Mouse (Mus musculus): Measurements from ENCODE around the gene Tpp2. TPM values are rescaled to one million over a fixed set of nuclear protein-coding genes. Genes with fewer than 3 reads are reported as not detected.

Gene Tpp2
- total and polyA plus RNA-seq, 3 experiments, result 41.1 to 47.4 TPM; not detected in 1

DNA sequence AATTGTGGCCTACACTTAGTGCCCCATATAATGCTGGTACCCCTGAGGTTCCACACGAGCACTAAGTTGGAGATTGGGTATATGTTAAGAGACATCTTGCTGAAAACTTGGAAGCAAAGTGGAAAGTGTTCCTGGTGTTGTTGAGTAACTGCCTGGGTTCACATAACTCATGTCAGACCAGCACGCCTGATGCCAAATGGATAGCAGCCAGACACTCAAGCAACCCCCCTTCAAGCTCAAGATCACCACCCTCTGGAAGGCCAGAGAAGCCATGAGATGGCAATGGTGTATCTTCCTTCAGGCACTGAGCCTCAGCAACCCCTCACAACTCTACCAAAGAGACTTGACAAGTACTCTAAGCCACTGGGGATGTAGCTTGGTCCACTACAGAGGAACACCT, 113.1 kb downstream of the Tpp2 start:
- Histone ChIP-seq H3K9ac (ENCODE audit: control insufficient read depth, low read depth, low read length, poor library complexity, severe bottlenecking) (no peak overlapping the region), H3K4me1 (ENCODE audit: control insufficient read depth in 1 of 2, insufficient read depth in 2 of 2, low read length in 2 of 2) (peaks cover 0 to under 1% of the 10 kb centered on the region in 2 experiments; a peak in 1 of 4 replicates), H3K79me2 (ENCODE audit: control insufficient read depth, insufficient read depth, low read length, poor library complexity) (no peaks in the 10 kb centered on the region), H3K9me3 (replicated peaks; ENCODE audit: insufficient read depth, low read length) (no peaks in the 10 kb centered on the region), H3K27me3 (ENCODE audit: control insufficient read depth in 1 of 2, insufficient read depth in 2 of 2, low read length in 2 of 2) (no peaks in the 10 kb centered on the region), H3K4me3 (ENCODE audit: control insufficient read depth in 1 of 2, insufficient read depth in 1 of 2, low read depth in 2 of 2, low read length in 2 of 2) (no peak overlapping the region), H3K36me3 (ENCODE audit: control insufficient read depth in 1 of 2, insufficient read depth in 2 of 2, low read length in 2 of 2) (peaks cover 0 to 1% of the 10 kb centered on the region in 2 experiments; a peak in 1 of 4 replicates), H3K27ac (ENCODE audit: control insufficient read depth, low read depth, low read length) (no peak overlapping the region)
- TF ChIP-seq POLR2AphosphoS2 (IDR thresholded peaks at IDR 0.05; ENCODE audit: low read length) (no peak), CTCF (IDR thresholded peaks at IDR 0.05 in 2 of 3, conservative IDR thresholded peaks at IDR 0.05 in 1 of 3; ENCODE audit: control insufficient read depth in 1 of 3, insufficient read depth in 1 of 3, low read depth in 2 of 3, low read length in 3 of 3, poor library complexity in 1 of 3, severe bottlenecking in 1 of 3) (no peak), KAT2A (conservative IDR thresholded peaks at IDR 0.05; ENCODE audit: low read depth, low read length) (no peak), TAL1 (IDR thresholded peaks at IDR 0.05; ENCODE audit: low read length) (no peak), GATA1 (IDR thresholded peaks at IDR 0.05; ENCODE audit: low read depth, low read length) (no peak), TBP (IDR thresholded peaks at IDR 0.05; ENCODE audit: low read depth, low read length) (no peak), USF1 (IDR thresholded peaks at IDR 0.05; ENCODE audit: low read depth, low read length) (no peak), MYB (IDR thresholded peaks at IDR 0.05; ENCODE audit: low read depth, low read length) (no peak), HCFC1 (IDR thresholded peaks at IDR 0.05; ENCODE audit: low read depth, low read length) (no peak), E2F4 (IDR thresholded peaks at IDR 0.05; ENCODE audit: borderline replicate concordance, low read depth, low read length) (no peak), MXI1 (IDR thresholded peaks at IDR 0.05; ENCODE audit: low read depth, low read length) (no peak)
- no peak for DNase-seq (ENCODE audit: low read depth, low spot score)

Other genes starting within 250 kb of the Tpp2 start
- gene 1500015O10Rik, start 203.0 kb upstream of the Tpp2 start, total RNA-seq (2012; rRNA removed), result not detected in 2 replicates
- gene 1500015O10Rik, start 203.0 kb upstream of the Tpp2 start, polyA plus RNA-seq (2012; ENCODE audit: insufficient read depth in 1 of 2, insufficient read length in 2 of 2, low read depth in 1 of 2, low replicate concordance in 2 of 2, missing spikeins in 1 of 2), result under 1 TPM in 1 of 2 experiments, not detected in 1; 0.08 TPM
- gene Uxs1, start 105.8 kb upstream of the Tpp2 start, total RNA-seq (2012; rRNA removed), result 16.7 and 16.9 TPM in 2 replicates
- 10 to 100 TPM in 1 of 2 experiments, not detected in 1; 26.2 TPM for gene Uxs1, start 105.8 kb upstream of the Tpp2 start, polyA plus RNA-seq (2012; ENCODE audit: insufficient read depth in 1 of 2, insufficient read length in 2 of 2, low read depth in 1 of 2, low replicate concordance in 2 of 2, missing spikeins in 1 of 2)
- gene Mettl21c, start 86.4 kb downstream of the Tpp2 start, total RNA-seq (2012; rRNA removed), result 0.08 and 0.10 TPM in 2 replicates
- gene Mettl21c, start 86.4 kb downstream of the Tpp2 start, polyA plus RNA-seq (2012; ENCODE audit: insufficient read depth in 1 of 2, insufficient read length in 2 of 2, low read depth in 1 of 2, low replicate concordance in 2 of 2, missing spikeins in 1 of 2), result under 1 TPM in 1 of 2 experiments, not detected in 1; 0.13 TPM
- gene Gm8251, start 128.3 kb downstream of the Tpp2 start, total RNA-seq (2012; rRNA removed), result 0.04 and 0.07 TPM in 2 replicates
- under 1 TPM in 1 of 2 experiments, not detected in 1; 0.14 TPM for gene Gm8251, start 128.3 kb downstream of the Tpp2 start, polyA plus RNA-seq (2012; ENCODE audit: insufficient read depth in 1 of 2, insufficient read length in 2 of 2, low read depth in 1 of 2, low replicate concordance in 2 of 2, missing spikeins in 1 of 2)
- 85.4 and 88.2 TPM in 2 replicates for gene Tex30, start 168.8 kb downstream of the Tpp2 start, total RNA-seq (2012; rRNA removed)
- gene Tex30, start 168.8 kb downstream of the Tpp2 start, polyA plus RNA-seq (2012; ENCODE audit: insufficient read depth in 1 of 2, insufficient read length in 2 of 2, low read depth in 1 of 2, low replicate concordance in 2 of 2, missing spikeins in 1 of 2), result 100 to 1,000 TPM in 1 of 2 experiments, not detected in 1; 115 TPM
- gene Kdelc1, start 185.2 kb downstream of the Tpp2 start, total RNA-seq (2012; rRNA removed), result 16.7 and 17.6 TPM in 2 replicates
- 10 to 100 TPM in 1 of 2 experiments, not detected in 1; 28.7 TPM for gene Kdelc1, start 185.2 kb downstream of the Tpp2 start, polyA plus RNA-seq (2012; ENCODE audit: insufficient read depth in 1 of 2, insufficient read length in 2 of 2, low read depth in 1 of 2, low replicate concordance in 2 of 2, missing spikeins in 1 of 2)
- 11.8 and 16.7 TPM in 2 replicates for gene Bivm, start 185.3 kb downstream of the Tpp2 start, total RNA-seq (2012; rRNA removed)
- gene Bivm, start 185.3 kb downstream of the Tpp2 start, polyA plus RNA-seq (2012; ENCODE audit: insufficient read depth in 1 of 2, insufficient read length in 2 of 2, low read depth in 1 of 2, low replicate concordance in 2 of 2, missing spikeins in 1 of 2), result 10 to 100 TPM in 1 of 2 experiments, not detected in 1; 27.2 TPM
- gene Ercc5, start 214.1 kb downstream of the Tpp2 start, total RNA-seq (2012; rRNA removed), result 8.0 and 8.2 TPM in 2 replicates
- gene Ercc5, start 214.1 kb downstream of the Tpp2 start, polyA plus RNA-seq (2012; ENCODE audit: insufficient read depth in 1 of 2, insufficient read length in 2 of 2, low read depth in 1 of 2, low replicate concordance in 2 of 2, missing spikeins in 1 of 2), result 1 to 10 TPM in 1 of 2 experiments, not detected in 1; 8.5 TPM

Measured in MEL (cell line).